Mouse (Mus musculus) cerebellum, adult 2 months (tissue): ENCODE data around the gene Trmt13.

Source experiments
- CTCF ChIP-seq: fragments of 200-500 bp; IDR thresholded peaks from 2 replicates; pipeline ENCODE4 v1.5.1; 2011; ENCODE audit warnings: low read depth, mild to moderate bottlenecking, control low read depth, low read length, moderate library complexity, borderline replicate concordance; ENCODE audit not compliant: insufficient read depth
- POLR2A ChIP-seq: fragments of 200-500 bp; IDR thresholded peaks from 2 replicates; pipeline ENCODE4 v1.6.1; 2011; ENCODE audit warnings: low read length, control low read depth, borderline replicate concordance; ENCODE audit not compliant: insufficient read depth

- TF ChIP-seq CTCF (no peak), POLR2A (no peak)
Measured at GRCm38 (mm10) chr3:116652033-116652446, 37.7 kb upstream of the Trmt13 start.
